Mouse (Mus musculus): ENCODE results near the gene Urad. TPM values are rescaled to one million over a fixed set of nuclear protein-coding genes. Genes with fewer than 3 reads are reported as not detected.
A peak's percentile ranks its signal among the peaks of the same experiment; 100 is the strongest.

Urad gene
- polyA plus RNA-seq, 1 experiment from 2014 or later: 0.41 TPM

- Histone ChIP-seq H3K4me1 (peaks cover 22% of the 10 kb centered on the region), H3K27me3 (replicated peaks) (peaks cover 96% of the 10 kb centered on the region), H3K36me3 (no peaks in the 10 kb centered on the region), H3K4me2 (peak overlapping the region; percentile 40), H3K9ac (no peak overlapping the region), H3K27ac (peak overlapping the region; percentile 11; the same call in 1 of the 2 replicates), H3K9me3 (no peaks in the 10 kb centered on the region), H3K4me3 (replicated peaks) (peak overlapping the region; percentile 36)
- ATAC-seq (ENCODE audit: insufficient read depth, low FRiP score, low read depth): no peak
- 1% methylated on average over 48 of the region's 58 CpGs for WGBS
Observed at GRCm38 (mm10) chr5:147305856-147306637, 16.2 kb downstream of the Urad start.

GRCm38 (mm10) chr5:147305166-147305565 is 17.1 kb downstream of the Urad start:
- Histone ChIP-seq H3K27ac (no peak overlapping the region), H3K4me3 (replicated peaks) (peak overlapping the region; percentile 36), H3K36me3 (no peaks in the 10 kb centered on the region), H3K4me2 (0 out of 2 replicates have a peak overlapping the region, but pooled peaks have one; percentile 13), H3K4me1 (peaks cover 26% of the 10 kb centered on the region), H3K27me3 (replicated peaks) (peaks cover 96% of the 10 kb centered on the region), H3K9me3 (no peaks in the 10 kb centered on the region), H3K9ac (no peak overlapping the region)
- ATAC-seq (ENCODE audit: insufficient read depth, low FRiP score, low read depth): no peak
- 1% methylated on average over 16 of the region's 16 CpGs for WGBS

GRCm38 (mm10) chr5:147304276-147305155 is 17.7 kb downstream of the Urad start:
- H3K27ac ChIP-seq: no peak overlapping the region
- H3K27me3 ChIP-seq (replicated peaks): peaks cover 97% of the 10 kb centered on the region
- no peak overlapping the region for H3K9ac ChIP-seq
- WGBS: under 1% methylated on average over 54 of the region's 54 CpGs
- H3K4me2 ChIP-seq: 0 out of 2 replicates have a peak overlapping the region, but pooled peaks have one; percentile 13
- peak overlapping the region; percentile 36 for H3K4me3 ChIP-seq (replicated peaks)
- peaks cover 31% of the 10 kb centered on the region for H3K4me1 ChIP-seq
- no peaks in the 10 kb centered on the region for H3K9me3 ChIP-seq
- H3K36me3 ChIP-seq: no peaks in the 10 kb centered on the region
- ATAC-seq (ENCODE audit: insufficient read depth, low FRiP score, low read depth): no peak

GRCm38 (mm10) chr5:147302746-147303400 is 19.4 kb downstream of the Urad start:
- H3K4me3 ChIP-seq (replicated peaks): no peak overlapping the region
- no peaks in the 10 kb centered on the region for H3K9me3 ChIP-seq
- WGBS: 12% methylated on average over 13 of the region's 13 CpGs
- peaks cover 35% of the 10 kb centered on the region for H3K4me1 ChIP-seq
- H3K4me2 ChIP-seq: no peak overlapping the region
- H3K27me3 ChIP-seq (replicated peaks): peaks cover 93% of the 10 kb centered on the region
- no peak for ATAC-seq (ENCODE audit: insufficient read depth, low FRiP score, low read depth)
- no peaks in the 10 kb centered on the region for H3K36me3 ChIP-seq
- no peak overlapping the region for H3K27ac ChIP-seq
- no peak overlapping the region for H3K9ac ChIP-seq

- 23% methylated on average over 8 of the region's 8 CpGs for WGBS
- Histone ChIP-seq H3K36me3 (no peaks in the 10 kb centered on the region), H3K4me2 (no peak overlapping the region), H3K27me3 (replicated peaks) (peaks cover 92% of the 10 kb centered on the region), H3K9ac (no peak overlapping the region), H3K4me1 (peaks cover 34% of the 10 kb centered on the region), H3K4me3 (replicated peaks) (0 out of 2 replicates have a peak overlapping the region, but pooled peaks have one; percentile 0), H3K27ac (no peak overlapping the region), H3K9me3 (no peaks in the 10 kb centered on the region)
- no peak for ATAC-seq (ENCODE audit: insufficient read depth, low FRiP score, low read depth)
Observed at GRCm38 (mm10) chr5:147302141-147302540, 20.1 kb downstream of the Urad start.

- Histone ChIP-seq H3K4me1 (peaks cover 30% of the 10 kb centered on the region), H3K27me3 (replicated peaks) (peaks cover 88% of the 10 kb centered on the region), H3K4me2 (no peak overlapping the region), H3K36me3 (no peaks in the 10 kb centered on the region), H3K27ac (no peak overlapping the region), H3K4me3 (replicated peaks) (0 out of 2 replicates have a peak overlapping the region, but pooled peaks have one; percentile 0), H3K9me3 (no peaks in the 10 kb centered on the region), H3K9ac (no peak overlapping the region)
- no peak for ATAC-seq (ENCODE audit: insufficient read depth, low FRiP score, low read depth)
- 12% methylated on average over 10 of the region's 10 CpGs for WGBS
Observed at GRCm38 (mm10) chr5:147301781-147302070, 20.5 kb downstream of the Urad start.

- no peak overlapping the region for H3K27ac ChIP-seq
- ATAC-seq (ENCODE audit: insufficient read depth, low FRiP score, low read depth): no peak
- H3K27me3 ChIP-seq (replicated peaks): peaks cover 82% of the 10 kb centered on the region
- H3K9ac ChIP-seq: no peak overlapping the region
- H3K36me3 ChIP-seq: no peaks in the 10 kb centered on the region
- no peaks in the 10 kb centered on the region for H3K9me3 ChIP-seq
- 0 out of 2 replicates have a peak overlapping the region, but pooled peaks have one; percentile 0 for H3K4me3 ChIP-seq (replicated peaks)
- H3K4me1 ChIP-seq: peaks cover 24% of the 10 kb centered on the region
- H3K4me2 ChIP-seq: no peak overlapping the region
- WGBS: 5% methylated on average over 21 of the region's 21 CpGs
Observed at GRCm38 (mm10) chr5:147300917-147301780, 21.1 kb downstream of the Urad start.

- no peak overlapping the region for H3K27ac ChIP-seq
- no peaks in the 10 kb centered on the region for H3K36me3 ChIP-seq
- H3K4me3 ChIP-seq (replicated peaks): peak overlapping the region; percentile 30
- H3K4me1 ChIP-seq: peaks cover 19% of the 10 kb centered on the region
- 5% methylated on average over 4 of the region's 4 CpGs for WGBS
- no peaks in the 10 kb centered on the region for H3K9me3 ChIP-seq
- ATAC-seq (ENCODE audit: insufficient read depth, low FRiP score, low read depth): peak; percentile 33
- H3K9ac ChIP-seq: no peak overlapping the region
- H3K4me2 ChIP-seq: peak overlapping the region; percentile 59
- peaks cover 79% of the 10 kb centered on the region for H3K27me3 ChIP-seq (replicated peaks)
Observed at GRCm38 (mm10) chr5:147300001-147300363, 22.3 kb downstream of the Urad start.

- H3K9ac ChIP-seq: no peak overlapping the region
- peak overlapping the region; percentile 30 for H3K4me3 ChIP-seq (replicated peaks)
- no peaks in the 10 kb centered on the region for H3K36me3 ChIP-seq
- 0 out of 2 replicates have a peak overlapping the region, but pooled peaks have one; percentile 31 for H3K27ac ChIP-seq
- no peaks in the 10 kb centered on the region for H3K9me3 ChIP-seq
- under 1% methylated on average over 39 of the region's 41 CpGs for WGBS
- ATAC-seq (ENCODE audit: insufficient read depth, low FRiP score, low read depth): peak; percentile 88
- peaks cover 16% of the 10 kb centered on the region for H3K4me1 ChIP-seq
- peaks cover 79% of the 10 kb centered on the region for H3K27me3 ChIP-seq (replicated peaks)
- peak overlapping the region; percentile 59 for H3K4me2 ChIP-seq
Observed at GRCm38 (mm10) chr5:147299255-147300000, 22.8 kb downstream of the Urad start.

- Histone ChIP-seq H3K4me2 (no peak overlapping the region), H3K36me3 (no peaks in the 10 kb centered on the region), H3K27me3 (replicated peaks) (peaks cover 72% of the 10 kb centered on the region), H3K4me1 (peaks cover 24% of the 10 kb centered on the region), H3K4me3 (replicated peaks) (no peak overlapping the region), H3K9me3 (no peaks in the 10 kb centered on the region), H3K9ac (no peak overlapping the region), H3K27ac (no peak overlapping the region)
- 62% methylated on average over 5 of the region's 5 CpGs for WGBS
- ATAC-seq (ENCODE audit: insufficient read depth, low FRiP score, low read depth): no peak
Observed at GRCm38 (mm10) chr5:147297249-147297648, 25.0 kb downstream of the Urad start.
